Mouse (Mus musculus) embryonic facial prominence, embryonic 11.5 days (tissue): Measurements from ENCODE around the gene Glyat. TPM values are rescaled to one million over a fixed set of nuclear protein-coding genes. Genes with fewer than 3 reads are reported as not detected.

ENCODE experiments used
- ATAC-seq: fragments of 200-750 bp; cut with Nextera tagmentation; replicated peaks from 2 replicates; pipeline ENCODE4 v1.8.0; 2017; ENCODE audit warnings: low read depth; ENCODE audit not compliant: insufficient number of reproducible peaks, low FRiP score, low TSS enrichment
- DNase-seq: peaks from one replicate; pipeline ENCODE4 v3.0.0-alpha.2; 2015; ENCODE audit warnings: low spot score
- H3K27ac ChIP-seq: fragments of 300-500 bp; sonication (generic); replicated peaks from 2 replicates; pipeline ENCODE4 v1.5.1; 2014; ENCODE audit warnings: mild to moderate bottlenecking, low read depth, low read length, control low read depth
- H3K27me3 ChIP-seq: fragments of 300-500 bp; sonication (generic); 2 replicates; pipeline ENCODE4 v1.6.1; 2014; ENCODE audit warnings: mild to moderate bottlenecking, low read length, moderate library complexity, mixed read lengths; ENCODE audit not compliant: control insufficient read depth, insufficient read depth
- H3K36me3 ChIP-seq: fragments of 300-500 bp; sonication (generic); replicated peaks from 2 replicates; pipeline ENCODE4 v1.6.1; 2014; ENCODE audit warnings: low read depth, mild to moderate bottlenecking, low read length, moderate library complexity, mixed read lengths; ENCODE audit not compliant: control insufficient read depth, insufficient read depth
- H3K4me1 ChIP-seq: fragments of 300-500 bp; sonication (generic); 2 replicates; pipeline ENCODE4 v1.6.1; 2014; ENCODE audit warnings: low read length, mixed read lengths; ENCODE audit not compliant: control insufficient read depth, insufficient read depth
- H3K4me2 ChIP-seq: fragments of 300-500 bp; sonication (generic); 2 replicates; pipeline ENCODE4 v1.6.1; 2014; ENCODE audit warnings: low read depth, mild to moderate bottlenecking, control low read depth, low read length, moderate library complexity
- H3K4me3 ChIP-seq: fragments of 300-500 bp; sonication (generic); 2 replicates; pipeline ENCODE4 v1.5.1; 2014; ENCODE audit warnings: low read depth, low read length, control low read depth
- H3K9ac ChIP-seq: fragments of 300-500 bp; sonication (generic); replicated peaks from 2 replicates; pipeline ENCODE4 v1.6.1; 2014; ENCODE audit warnings: mild to moderate bottlenecking, control low read depth, low read length
- H3K9me3 ChIP-seq: fragments of 300-500 bp; sonication (generic); replicated peaks from 2 replicates; pipeline ENCODE4 v1.6.1; 2016; ENCODE audit warnings: mild to moderate bottlenecking, low read length, inconsistent platforms, mixed read lengths; ENCODE audit not compliant: control insufficient read depth
- polyA plus RNA-seq: library from polyadenylated mRNA; unstranded; fragments of >200 nt; fragmentation: Nextera tagmentation; extraction: Ambion mirVana; gene quantifications from 2 replicates; pipeline ENCODE4 v1.2.1, GENCODE M21; 2014

The Glyat gene
- polyA plus RNA-seq, 1 experiment from 2014 or later = not detected

DNA sequence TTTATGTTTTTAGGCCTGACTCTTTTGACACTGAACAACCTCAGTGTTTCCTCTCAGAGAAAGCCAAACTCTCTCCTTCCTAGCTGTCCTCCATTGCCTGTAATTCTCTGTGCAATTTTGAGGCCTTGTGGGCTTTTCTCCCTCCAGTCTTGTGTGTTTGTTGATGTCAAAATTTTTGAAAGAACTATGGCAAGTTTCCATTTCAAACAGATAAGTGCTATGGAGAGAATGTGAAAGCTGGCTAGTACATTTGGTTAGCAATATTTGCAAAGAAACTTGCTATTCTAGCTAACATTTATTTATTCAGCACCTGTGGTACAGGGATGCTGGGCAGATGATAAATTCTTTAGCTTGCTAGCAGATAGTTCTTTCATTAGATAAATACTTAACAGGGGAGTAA, 63.1 kb downstream of the Glyat start:
- Histone ChIP-seq H3K4me2 (no peak overlapping the region), H3K27ac (no peak overlapping the region), H3K4me1 (no peaks in the 10 kb centered on the region), H3K36me3 (no peaks in the 10 kb centered on the region), H3K9me3 (no peaks in the 10 kb centered on the region), H3K9ac (no peak overlapping the region), H3K4me3 (no peak overlapping the region), H3K27me3 (no peaks in the 10 kb centered on the region)
- ATAC-seq (no peak), DNase-seq (no peak)

Other genes with a start within 250 kb of the Glyat start
- not detected in 2 replicates for gene Olfr1440, start 246.0 kb upstream of the Glyat start, polyA plus RNA-seq
- gene Olfr1441, start 215.9 kb upstream of the Glyat start, polyA plus RNA-seq = not detected in 2 replicates
- gene Pfpl, start 205.4 kb upstream of the Glyat start, polyA plus RNA-seq = not detected in 2 replicates
- 0.39 and 0.60 TPM in 2 replicates for gene Mpeg1, start 172.5 kb upstream of the Glyat start, polyA plus RNA-seq
- 14.0 and 14.4 TPM in 2 replicates for gene Dtx4, start 131.9 kb upstream of the Glyat start, polyA plus RNA-seq
- 29.4 and 33.4 TPM in 2 replicates for gene Fam111a, start 87.6 kb upstream of the Glyat start, polyA plus RNA-seq
- gene Gm4952, start 33.3 kb upstream of the Glyat start, polyA plus RNA-seq = 0.13 and 0.18 TPM in 2 replicates
- not detected in 2 replicates for gene Olfr1442, start 37.1 kb downstream of the Glyat start, polyA plus RNA-seq
- not detected in 2 replicates for gene Olfr1443, start 44.8 kb downstream of the Glyat start, polyA plus RNA-seq
- gene Keg1, start 62.5 kb downstream of the Glyat start, polyA plus RNA-seq = not detected in 2 replicates
- 0.22 and 0.77 TPM in 2 replicates for gene Cntf, start 132.3 kb downstream of the Glyat start, polyA plus RNA-seq
- 10.5 and 11.0 TPM in 2 replicates for gene Zfp91, start 162.8 kb downstream of the Glyat start, polyA plus RNA-seq
- 0.77 and 0.80 TPM in 2 replicates for gene Lpxn, start 162.9 kb downstream of the Glyat start, polyA plus RNA-seq
- gene Gm5244, start 213.4 kb downstream of the Glyat start, polyA plus RNA-seq = not detected in 2 replicates
- not detected in 2 replicates for gene Olfr1444, start 224.0 kb downstream of the Glyat start, polyA plus RNA-seq